8 mouse cellular contexts compared by ENCODE assay signal in genomic region chrX:155340654-155341053, GRCm38 (mm10). TPM values are rescaled to one million over a fixed set of nuclear protein-coding genes. Genes with fewer than 3 reads are reported as not detected.
DNase-seq lines count a peak whose midpoint lies in the region; ATAC-seq lines count a peak whose summit lies in the region.

TSS of gene Prdx4 (minus strand) at chrX:155340754.

- no peaks in the 10 kb centered on the region for H3K36me3 ChIP-seq in heart, embryonic 10.5 days
- H3K36me3 ChIP-seq in midbrain, embryonic 14.5 days (ENCODE audit: control insufficient read depth, insufficient read depth, low read length): no peaks in the 10 kb centered on the region

- no peaks in the 10 kb centered on the region for H3K9me3 ChIP-seq in heart, embryonic 10.5 days
- H3K9me3 ChIP-seq in midbrain, embryonic 14.5 days (ENCODE audit: control insufficient read depth, low read length): no peaks in the 10 kb centered on the region

- no peaks in the 10 kb centered on the region for H3K4me1 ChIP-seq in heart, embryonic 10.5 days
- no peaks in the 10 kb centered on the region for H3K4me1 ChIP-seq in midbrain, embryonic 14.5 days (ENCODE audit: control insufficient read depth, insufficient read depth, low read length)

- ATAC-seq in midbrain, embryonic 14.5 days (ENCODE audit: low FRiP score, low TSS enrichment): no peak

- no peak within 1 kb of the TSS for H3K4me2 ChIP-seq in midbrain, embryonic 14.5 days (ENCODE audit: low read length)

- H3K27me3 ChIP-seq in heart, embryonic 10.5 days (ENCODE audit: insufficient read depth, poor library complexity, severe bottlenecking): no peaks in the 10 kb centered on the region
- H3K27me3 ChIP-seq in midbrain, embryonic 14.5 days (ENCODE audit: control insufficient read depth, insufficient read depth, low read length): no peaks in the 10 kb centered on the region

- H3K9ac ChIP-seq in midbrain, embryonic 14.5 days (replicated peaks; ENCODE audit: low read length): no peak within 1 kb of the TSS

- H3K4me3 ChIP-seq in heart, embryonic 10.5 days: no peak within 1 kb of the TSS
- no peak within 1 kb of the TSS for H3K4me3 ChIP-seq in midbrain, embryonic 14.5 days (replicated peaks; ENCODE audit: low read depth, low read length)

- DNase-seq in layer of hippocampus, adult 18-20 months (ENCODE audit: low spot score in 2 of 2): no peak
- no peak for DNase-seq in layer of hippocampus, adult 9-10 months (ENCODE audit: low spot score)
- no peak for DNase-seq in adrenal gland, postnatal 25 days
- no peak for DNase-seq in heart, embryonic 10.5 days (ENCODE audit: low spot score)
- no peak for DNase-seq in layer of hippocampus, postnatal 25 days (ENCODE audit: extremely low spot score in 1 of 2, low spot score in 1 of 2)
- DNase-seq in midbrain, embryonic 14.5 days: no peak
- no peak for DNase-seq in frontal cortex, postnatal 36 days (ENCODE audit: low spot score in 2 of 2)
- DNase-seq in cerebellum, adult 18-20 months: no peak

- H3K27ac ChIP-seq in heart, embryonic 10.5 days: no peak within 1 kb of the TSS
- H3K27ac ChIP-seq in midbrain, embryonic 14.5 days (replicated peaks; ENCODE audit: low read depth, low read length): no peak within 1 kb of the TSS

RNA-seq across cellular contexts. Expression of gene Prdx4, which starts in this region (rescaled TPM):
- total RNA-seq in layer of hippocampus, adult 18-20 months (2021): 10 to 100 TPM; 15.2 to 19.8 TPM
- total RNA-seq in adrenal gland, postnatal 25 days (2021): 29.6 and 39.0 TPM in 2 replicates
- polyA plus RNA-seq in heart, embryonic 10.5 days (2016; fragmentation: Nextera tagmentation; extraction: Ambion mirVana): 277 and 279 TPM in 2 replicates
- total RNA-seq in layer of hippocampus, postnatal 25 days (2021): 10 to 100 TPM; 15.4 to 20.5 TPM
- polyA plus RNA-seq in midbrain, embryonic 14.5 days (2014; fragmentation: Nextera tagmentation; extraction: Ambion mirVana): 89.1 and 105 TPM in 2 replicates
